Mouse (Mus musculus) left cerebral cortex, postnatal 36 days (tissue): ENCODE data around the gene Ppm1d. TPM values are rescaled to one million over a fixed set of nuclear protein-coding genes. Genes with fewer than 3 reads are reported as not detected.

Experiments
- DNase-seq, 2 experiments: peaks; one replicate each; pipeline ENCODE4 v3.0.0; 2021 to 2022; ENCODE audit warnings: low spot score in 2 of 2, mixed read lengths in 1 of 2
- intact Hi-C: fragments of 180-260 bp; cut with DNase I; formaldehyde crosslinking; loops from one replicate; pipeline ENCODE4 v1.15.1; 2025
- total RNA-seq, 2 experiments: library from RNA; stranded (reverse); gene quantifications; 2 replicates each; pipeline ENCODE4 v1.2.3; 2021

Ppm1d gene
- total RNA-seq, 2 experiments from 2014 or later, result 17.5 to 19.9 TPM

DNA sequence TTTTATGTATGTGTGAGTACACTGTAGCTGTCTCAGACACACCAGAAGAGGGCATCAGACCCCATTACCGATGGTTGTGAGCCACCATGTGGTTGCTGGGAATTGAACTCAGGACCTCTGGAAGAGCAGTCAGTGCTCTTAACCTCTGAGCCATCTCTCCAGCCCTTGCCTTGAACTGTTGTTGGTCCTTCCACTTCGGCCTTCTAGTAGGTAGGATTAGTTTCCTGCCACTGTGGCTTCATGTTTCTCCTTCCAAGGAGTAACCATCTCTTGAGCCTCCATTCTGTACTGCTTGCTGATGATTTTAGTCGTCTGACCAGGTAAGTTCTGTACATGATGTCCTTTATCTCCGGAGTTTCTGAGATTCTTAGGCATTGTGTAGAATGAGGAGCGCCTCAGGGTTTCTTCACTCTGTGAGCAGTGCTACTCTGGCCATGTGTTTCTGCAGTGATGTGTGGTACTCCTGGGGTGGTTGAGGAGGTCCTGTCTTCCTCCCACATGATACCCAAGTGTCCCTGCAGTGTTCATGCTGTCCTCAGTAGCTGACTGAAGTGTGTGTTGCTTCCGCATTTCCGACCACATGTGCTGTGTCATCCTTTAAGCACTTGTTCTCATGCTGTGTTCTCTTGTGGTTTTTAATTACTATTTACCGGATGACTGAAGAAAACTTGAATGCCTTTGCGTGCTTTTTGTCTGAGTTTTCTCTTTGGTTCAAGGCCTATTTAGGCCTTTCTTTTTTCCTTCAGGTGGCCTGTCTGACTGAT, 12.7 kb downstream of the Ppm1d start:
- intact Hi-C loops, result no loop called here
- no peak for DNase-seq

DNA sequence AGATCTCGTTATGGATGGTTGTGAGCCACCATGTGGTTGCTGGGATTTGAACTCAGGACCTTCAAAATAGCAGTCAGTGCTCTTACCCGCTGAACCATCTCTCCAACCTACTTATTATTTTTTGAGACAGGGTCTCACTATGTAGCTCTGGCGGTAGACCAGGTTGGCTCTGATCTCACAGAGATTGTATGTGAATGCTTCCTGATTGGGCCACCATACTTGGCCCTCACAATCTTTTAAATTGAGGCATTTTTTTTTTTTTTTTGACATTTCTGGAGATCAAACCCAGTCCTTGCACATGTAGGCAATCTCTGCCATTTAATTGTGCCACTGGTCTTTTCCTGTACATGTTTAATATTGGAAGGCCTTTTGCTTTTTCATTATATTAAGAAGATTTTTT, 17.7 kb downstream of the Ppm1d start:
- intact Hi-C loops, result no loop called here
- no peak for DNase-seq

DNA sequence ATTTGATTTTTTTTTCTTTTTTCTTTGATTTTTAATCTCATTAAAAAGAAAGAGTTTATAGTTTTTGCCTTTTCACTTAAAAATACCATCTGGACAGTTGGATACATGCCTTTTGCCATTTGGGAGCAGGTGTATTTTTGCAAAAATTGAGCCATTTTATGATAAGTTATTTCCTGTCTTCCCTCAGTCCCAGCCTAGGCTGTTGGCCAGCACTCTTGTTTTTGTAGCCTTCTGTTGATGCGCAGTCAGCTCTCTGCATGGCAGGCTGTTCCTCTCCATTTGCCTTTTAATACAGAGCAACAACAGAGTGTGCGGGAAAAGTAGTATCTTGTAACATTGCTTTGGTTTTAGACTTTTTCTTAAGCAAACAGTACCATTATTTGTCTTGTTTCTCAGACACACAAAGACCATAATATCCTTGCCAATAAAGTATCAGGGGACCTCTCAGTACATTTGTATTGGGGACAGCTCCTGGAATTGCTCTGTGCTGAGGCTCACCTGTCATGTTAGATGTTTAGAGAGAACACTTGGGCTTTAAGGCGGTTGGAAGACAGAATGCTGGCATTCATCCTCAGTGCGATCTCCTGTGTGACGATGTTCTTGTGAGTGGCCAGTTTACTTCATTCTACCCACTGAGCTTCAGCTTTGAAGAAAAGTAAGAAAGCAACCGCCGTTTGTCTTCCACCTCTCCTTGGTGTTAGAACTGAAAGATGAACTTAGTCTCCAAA, 18.3 kb downstream of the Ppm1d start:
- intact Hi-C loops, result no loop called here
- no peak for DNase-seq

DNA sequence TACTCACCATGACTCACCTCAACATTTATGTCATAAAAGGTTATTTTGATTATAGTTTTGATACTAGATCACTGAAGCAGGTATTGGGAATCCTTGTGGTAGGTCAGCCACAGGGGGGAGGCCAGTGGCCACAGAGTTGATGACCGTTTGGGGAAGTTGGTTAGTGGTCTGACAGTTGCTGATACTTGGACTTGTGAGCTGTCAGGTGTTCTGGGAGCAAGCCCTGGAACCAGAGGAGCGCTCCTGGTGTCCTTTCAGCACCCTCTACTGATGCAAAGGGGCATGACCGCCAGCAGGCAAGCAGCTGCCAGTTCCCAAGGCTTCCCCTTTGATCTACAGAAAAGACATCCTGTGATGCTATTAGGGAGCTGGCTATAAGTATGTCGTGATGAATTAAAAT, 23.7 kb downstream of the Ppm1d start:
- intact Hi-C loops, result no loop called here
- DNase-seq, result no peak

DNA sequence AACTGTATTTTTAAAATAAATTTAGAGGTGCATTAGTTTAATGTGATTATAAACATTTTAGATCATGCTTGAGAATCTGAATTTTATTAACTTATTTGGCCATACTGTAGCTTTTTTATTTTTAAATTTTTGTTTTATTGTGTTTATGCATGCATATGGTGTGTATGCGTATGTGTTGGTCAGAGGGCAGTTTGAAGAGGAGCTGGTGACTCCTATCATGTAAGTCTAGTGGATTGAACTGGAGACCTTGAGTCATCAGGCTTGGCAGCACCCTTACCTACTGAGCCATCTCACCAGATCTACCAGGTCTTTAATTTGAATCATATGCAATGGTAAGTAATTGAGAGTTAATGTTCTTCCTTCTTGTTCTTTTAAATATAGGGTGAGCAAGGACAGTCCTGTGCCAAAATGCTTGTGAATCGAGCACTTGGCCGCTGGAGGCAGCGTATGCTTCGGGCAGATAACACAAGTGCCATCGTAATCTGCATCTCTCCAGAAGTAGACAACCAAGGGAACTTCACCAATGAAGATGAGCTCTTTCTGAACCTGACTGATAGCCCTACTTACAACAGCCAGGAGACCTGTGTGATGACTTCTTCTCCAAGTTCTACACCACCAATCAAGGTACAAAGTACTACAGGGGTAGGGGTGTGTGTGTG, 28.3 kb downstream of the Ppm1d start:
- intact Hi-C loops, result no loop called here
- DNase-seq, result no peak

DNA sequence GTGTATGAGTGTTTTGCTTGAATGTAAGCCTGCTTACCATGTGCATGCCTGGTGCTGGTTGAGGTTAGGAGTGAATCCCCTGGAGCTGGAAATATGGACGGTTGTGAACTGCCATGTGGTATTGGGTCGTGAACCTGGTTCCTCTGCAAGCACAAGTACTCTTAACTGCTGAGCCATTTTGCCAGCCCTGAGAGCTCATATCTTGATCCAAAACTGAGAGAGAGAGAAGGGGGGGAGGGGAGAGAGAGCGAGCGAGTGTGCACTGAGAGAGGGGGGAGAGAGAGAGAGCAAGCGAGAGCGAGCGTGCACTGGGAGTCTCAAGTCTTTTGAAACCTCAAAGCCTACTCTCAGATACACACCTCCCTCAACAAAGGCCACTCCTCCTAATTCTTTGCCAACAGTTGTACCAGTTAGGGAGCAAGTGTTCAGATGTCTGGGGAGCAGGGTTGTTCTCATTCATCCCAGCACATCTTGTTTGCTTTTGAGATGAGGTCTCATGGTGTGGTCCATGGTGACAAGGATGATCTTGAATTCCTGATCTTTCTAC, 29.1 kb downstream of the Ppm1d start:
- DNase-seq, result no peak
- intact Hi-C loops, result no loop called here

DNA sequence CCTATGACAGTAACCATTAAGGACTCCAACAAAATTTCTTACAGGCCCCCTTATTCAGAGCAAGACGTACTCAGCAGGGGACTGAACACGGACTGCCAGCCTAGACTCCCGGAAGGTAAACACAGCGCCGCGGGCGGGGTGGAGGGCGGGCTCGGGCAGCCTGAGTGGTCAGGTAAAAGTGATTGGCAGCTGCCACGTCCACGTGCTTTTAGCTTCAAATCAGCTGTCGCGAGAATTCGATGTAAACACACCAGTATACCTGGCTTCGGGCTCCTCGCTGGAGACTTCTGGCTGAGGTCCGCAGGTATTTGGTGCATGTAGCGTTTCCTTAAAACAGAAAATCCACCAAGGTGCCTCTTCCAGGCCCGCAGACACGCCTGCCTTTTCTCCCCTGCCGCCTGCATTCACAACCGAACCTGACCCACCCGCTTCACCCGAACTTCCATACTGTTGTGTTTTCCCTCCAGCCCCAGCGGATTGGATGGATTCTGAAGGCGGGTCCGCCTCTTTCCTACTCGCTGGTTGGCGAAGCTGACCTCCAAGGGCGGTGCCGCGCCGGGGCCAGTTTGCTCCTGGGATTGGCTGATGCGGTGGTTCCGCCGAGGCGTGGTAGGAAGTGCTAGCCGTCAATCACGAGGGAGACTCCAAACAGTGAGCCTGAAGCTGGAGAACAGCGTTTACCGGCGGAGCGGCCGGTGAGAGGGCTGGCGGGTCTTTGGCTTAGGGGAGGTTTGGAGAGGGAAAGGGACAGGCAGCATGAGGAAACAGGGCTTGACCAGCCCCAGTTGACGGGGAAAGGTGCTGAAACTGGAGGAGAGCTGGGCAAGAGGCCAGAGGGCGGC, 41.7 kb downstream of the Ppm1d start, which contains the start of gene Bcas3:
Bcas3 (plus strand) TSS at position 629 of the 842 bp plus-strand sequence.
- peak; percentile 99 for DNase-seq
- intact Hi-C loops, result loop anchor here (5.0 kb wide), 1 partner anchor 40 kb away; the partner anchor contains the start of gene Ppm1d

DNA sequence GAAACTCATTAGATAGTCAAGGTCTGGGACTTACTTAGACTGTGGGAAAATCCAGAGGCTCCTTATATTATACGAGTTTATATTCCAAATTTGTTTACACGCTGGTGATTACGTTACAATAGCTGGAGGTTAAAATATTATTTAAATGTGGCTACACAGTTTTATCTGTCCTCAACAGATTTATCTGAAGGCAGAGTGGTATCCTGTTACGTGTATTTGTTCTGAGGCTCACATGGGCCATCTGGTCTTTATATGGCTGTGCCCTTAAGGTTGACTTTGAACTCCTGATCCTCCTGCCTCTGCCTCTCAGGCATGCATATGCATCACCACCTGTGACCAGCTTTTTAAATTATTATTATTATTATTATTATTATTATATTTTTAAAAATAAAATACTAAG, 42.8 kb downstream of the Ppm1d start:
- intact Hi-C loops, result loop anchor here (5.0 kb wide), 1 partner anchor 42 kb away; the partner anchor contains the start of gene Ppm1d
- DNase-seq, result no peak

DNA sequence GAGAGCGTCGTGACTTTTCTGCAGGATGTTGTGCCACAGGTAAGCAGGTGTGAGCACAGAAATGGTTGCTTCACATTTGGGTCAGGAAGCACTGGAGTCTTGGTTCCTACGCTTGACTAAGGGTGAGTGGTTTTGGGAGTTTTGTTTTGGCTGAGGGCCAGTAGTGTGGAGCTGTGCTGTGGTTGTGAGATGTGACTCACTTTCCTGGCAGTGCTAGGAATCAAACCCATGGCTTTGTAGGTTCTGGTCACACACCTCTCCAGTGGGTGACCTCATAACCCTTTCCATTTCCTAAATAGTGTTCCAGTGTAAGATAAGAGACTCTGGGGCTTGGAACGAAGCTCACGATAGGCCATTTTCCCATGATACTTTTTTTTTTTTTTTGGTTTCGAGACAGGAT, 48.6 kb downstream of the Ppm1d start:
- intact Hi-C loops, result no loop called here
- no peak for DNase-seq

DNA sequence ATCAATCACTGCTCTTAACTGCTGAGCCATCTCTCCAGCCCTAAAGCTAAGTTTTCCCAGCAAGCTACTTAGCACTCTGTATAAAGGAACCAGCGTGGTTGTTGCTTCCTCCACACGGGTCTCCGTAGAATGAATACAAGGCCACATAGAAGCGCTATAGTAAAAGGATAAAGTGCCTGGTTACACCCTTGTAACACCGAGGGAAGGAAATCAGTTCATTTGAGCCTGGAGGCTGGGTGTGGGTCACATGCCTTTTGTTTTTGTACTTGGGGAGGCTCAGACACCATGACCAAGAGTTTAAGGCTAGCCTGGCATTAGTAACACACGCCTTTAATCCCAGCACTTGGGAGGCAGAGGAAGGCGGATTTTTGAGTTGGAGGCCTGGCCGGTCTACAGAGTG, 50.6 kb downstream of the Ppm1d start:
- DNase-seq, result no peak
- intact Hi-C loops, result no loop called here

DNA sequence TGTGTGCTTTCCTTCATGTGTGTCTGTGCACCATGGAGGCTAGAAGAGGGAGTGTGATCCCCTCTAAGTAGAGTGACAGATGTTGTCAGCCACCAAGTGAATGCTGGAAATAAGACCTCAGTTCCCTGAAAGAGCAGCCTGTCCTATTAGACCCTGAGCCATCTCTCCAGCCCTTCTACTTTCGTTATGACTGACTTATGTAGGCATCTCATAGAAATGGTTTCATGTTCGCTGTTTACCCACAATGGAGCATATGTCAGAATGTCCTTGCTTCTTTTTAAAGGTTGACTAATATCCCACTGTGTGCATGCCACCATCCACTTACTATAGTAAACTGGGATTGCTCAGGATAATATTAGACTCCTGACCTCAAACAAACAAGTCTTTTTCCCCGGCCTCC, 55.1 kb downstream of the Ppm1d start:
- intact Hi-C loops, result no loop called here
- DNase-seq, result no peak

DNA sequence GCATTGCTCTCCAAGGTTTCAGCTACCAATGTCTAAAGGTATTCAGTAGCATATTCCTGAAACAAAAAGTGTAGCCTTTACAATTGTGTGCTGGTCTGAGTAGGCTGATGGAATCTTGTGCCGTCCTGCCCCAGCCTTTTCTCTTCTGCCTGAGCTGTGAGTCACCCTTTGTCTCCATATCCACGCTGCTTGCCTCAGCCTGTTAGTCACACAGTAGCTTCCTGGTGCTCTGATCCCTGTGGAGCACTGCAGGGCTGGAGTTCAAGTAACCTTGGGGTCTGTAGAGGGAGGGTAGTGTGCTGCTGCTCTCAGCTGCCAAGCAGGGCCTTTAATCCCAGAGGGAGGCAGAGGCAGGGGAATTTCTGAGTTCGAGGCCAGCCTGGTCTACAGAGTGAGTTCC, 56.8 kb downstream of the Ppm1d start:
- no peak for DNase-seq
- intact Hi-C loops, result no loop called here

DNA sequence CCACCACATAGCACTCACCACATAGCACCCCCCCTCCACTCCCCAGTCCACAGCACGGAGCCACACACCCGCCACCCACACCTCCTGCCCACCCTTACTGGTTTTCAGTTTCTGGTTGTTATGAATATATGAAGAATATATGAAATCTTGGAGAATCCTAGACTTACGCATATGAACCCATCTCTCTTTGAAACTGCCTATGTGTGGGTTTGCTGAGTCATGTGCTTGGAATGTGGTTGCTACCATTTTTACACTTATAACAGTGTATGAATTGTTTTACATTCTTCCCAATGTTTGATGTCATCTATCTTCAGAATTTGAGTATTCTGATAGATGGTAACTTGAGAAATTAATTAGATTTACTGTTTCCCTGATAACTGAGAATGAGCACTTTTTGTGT, 68.0 kb downstream of the Ppm1d start:
- DNase-seq, result no peak
- intact Hi-C loops, result no loop called here

DNA sequence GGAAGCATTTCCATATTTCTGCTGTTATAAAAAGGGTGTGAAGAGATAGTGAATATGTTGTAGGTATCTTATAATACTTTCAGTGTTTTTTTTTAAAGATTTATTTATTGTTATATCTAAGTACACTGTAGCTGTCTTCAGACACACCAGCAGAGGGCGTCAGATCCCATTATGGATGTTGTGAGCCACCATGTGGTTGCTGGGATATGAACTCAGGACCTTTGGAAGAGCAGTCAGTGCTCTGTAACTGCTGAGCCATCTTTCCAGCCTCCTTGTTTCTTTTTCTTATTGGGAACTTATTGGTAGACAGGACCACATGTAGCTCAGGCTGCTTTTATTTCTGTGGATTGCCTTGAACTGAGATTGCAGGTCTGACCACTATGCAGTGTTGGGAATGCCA, 69.0 kb downstream of the Ppm1d start:
- intact Hi-C loops, result loop anchor here (5.0 to 10.0 kb wide), 2 partner anchors 82 to 465 kb away; no protein-coding TSS in a partner anchor
- DNase-seq, result no peak

DNA sequence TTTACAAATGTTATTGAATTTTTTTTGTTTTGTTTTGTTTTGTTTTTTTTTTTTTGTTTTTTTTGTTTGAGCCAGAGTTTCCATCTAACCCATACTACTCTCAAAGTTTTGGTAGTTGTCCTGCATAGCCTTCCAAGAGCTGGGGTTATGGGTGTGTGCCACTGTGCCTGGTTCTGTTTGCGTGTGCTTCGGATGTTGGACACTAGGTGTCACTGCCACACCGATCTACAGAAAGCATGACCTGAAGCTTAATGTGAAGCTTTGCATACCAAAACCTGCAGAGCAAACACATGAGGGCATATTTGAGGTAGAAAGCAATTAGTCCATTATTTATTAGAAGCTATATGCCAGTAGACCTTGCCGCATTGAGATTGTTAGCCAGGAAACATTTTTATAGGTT, 71.0 kb downstream of the Ppm1d start:
- intact Hi-C loops, result loop anchor here (5.0 to 10.0 kb wide), 2 partner anchors 80 to 463 kb away; no protein-coding TSS in a partner anchor
- DNase-seq, result peak; percentile 43 to 62

DNA sequence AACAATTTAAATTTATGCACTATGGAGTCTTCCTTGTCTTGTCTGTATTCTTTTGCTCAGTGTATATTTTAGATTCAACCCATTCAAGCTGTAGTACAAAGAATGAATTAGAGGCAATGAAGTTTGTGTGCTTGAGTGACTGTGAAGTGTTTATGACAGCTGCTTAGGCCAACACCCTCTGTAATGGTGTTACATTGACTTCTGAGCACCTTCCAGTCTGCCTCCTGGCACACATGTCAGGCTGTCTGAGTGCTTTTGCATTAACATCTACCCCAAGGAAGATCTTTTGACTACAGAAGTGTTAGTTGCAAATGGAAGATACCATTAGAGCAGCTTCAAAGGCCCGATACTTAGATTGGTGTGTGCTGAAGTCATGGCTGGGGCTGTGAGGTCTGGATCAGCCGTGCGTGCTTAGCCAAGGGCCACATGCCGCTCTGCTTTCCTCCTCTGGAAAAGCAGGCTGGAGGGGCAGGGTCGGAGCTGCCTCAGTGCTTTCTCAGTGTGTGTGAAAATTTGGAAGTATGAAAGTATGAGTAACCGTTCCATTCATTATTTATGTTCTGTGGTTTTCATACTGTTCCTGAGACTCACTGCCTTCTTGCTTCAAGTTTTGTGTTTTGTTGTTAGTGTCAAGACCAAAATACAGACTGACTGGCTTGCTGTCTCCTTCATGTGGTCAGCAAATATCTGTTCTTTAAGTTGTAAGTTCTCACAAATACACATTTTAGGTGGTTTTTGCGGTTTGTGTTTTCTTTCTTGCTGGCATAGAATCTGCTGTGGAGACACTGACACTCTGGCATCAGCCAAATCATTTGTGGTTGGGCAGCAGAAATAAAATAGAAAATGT, 73.2 kb downstream of the Ppm1d start:
- DNase-seq, result no peak
- intact Hi-C loops, result loop anchor here (5.0 to 10.0 kb wide), 2 partner anchors 78 to 461 kb away; no protein-coding TSS in a partner anchor

DNA sequence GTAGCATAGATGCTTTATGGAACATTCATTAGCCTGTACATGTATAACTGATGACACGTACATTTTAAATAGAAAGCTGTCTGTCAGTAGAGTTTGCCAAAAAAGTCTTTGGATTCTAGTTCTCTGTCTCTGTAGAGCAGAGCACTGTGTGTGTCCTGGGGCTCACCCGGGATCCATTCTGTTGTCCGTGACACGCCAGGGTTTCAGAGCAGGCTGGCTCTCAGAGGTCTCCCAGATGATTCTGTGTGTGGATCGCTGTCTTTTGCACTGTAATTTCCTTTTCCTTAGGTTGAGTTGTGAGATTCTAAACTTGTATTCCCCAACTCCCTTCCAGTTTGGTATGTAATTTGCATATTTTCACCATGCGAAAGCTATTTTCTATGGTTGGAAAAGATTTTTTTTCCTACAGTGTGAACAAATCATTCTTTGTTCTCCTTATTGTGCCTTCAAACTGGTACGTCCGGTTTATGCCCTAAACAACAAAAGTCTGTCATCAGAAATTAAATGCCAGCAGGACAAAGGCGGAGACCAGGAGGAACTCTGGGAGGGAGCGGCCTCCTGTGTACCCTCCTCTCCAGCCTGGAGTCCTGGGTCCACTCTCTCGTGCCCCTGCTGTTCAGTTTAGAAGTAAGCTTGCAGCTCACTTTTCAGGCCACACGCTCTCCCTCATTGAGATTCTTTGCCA, 81.3 kb downstream of the Ppm1d start:
- intact Hi-C loops, result no loop called here
- no peak for DNase-seq

DNA sequence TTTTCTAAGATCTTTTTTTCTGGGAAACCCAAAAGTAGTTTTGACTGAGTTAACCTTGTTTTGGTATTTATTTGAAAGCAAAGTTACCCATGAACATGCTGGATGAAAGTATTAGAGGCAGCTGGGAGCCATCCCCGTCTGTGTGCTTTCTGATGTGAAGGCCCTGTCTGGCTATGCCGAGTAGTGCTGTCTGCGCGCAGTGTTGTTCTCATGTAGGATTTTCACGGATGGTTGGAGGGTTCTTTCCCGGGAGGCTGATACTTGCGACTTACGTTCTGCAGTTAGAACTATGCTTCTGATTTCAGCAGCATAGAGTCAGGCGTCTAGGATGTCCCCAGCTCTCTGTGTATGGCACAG, 81.8 kb downstream of the Ppm1d start:
- intact Hi-C loops, result no loop called here
- no peak for DNase-seq
